Mouse (Mus musculus) hindbrain, embryonic 14.5 days (tissue): ENCODE data around the gene Ebf3. TPM values are rescaled to one million over a fixed set of nuclear protein-coding genes. Genes with fewer than 3 reads are reported as not detected.

Experiments
- ATAC-seq: fragments of 200-750 bp; cut with Nextera tagmentation; 2 replicates; pipeline ENCODE4 v1.8.0; 2017; ENCODE audit warnings: moderate number of reproducible peaks, mild to moderate bottlenecking, moderate TSS enrichment, moderate library complexity; ENCODE audit not compliant: low FRiP score
- DNase-seq: peaks from one replicate; pipeline ENCODE4 v3.0.0-alpha.2; 2015; ENCODE audit warnings: low spot score
- H3K27ac ChIP-seq: fragments of 300-500 bp; sonication (generic); 2 replicates; pipeline ENCODE4 v1.5.1; 2014; ENCODE audit warnings: mild to moderate bottlenecking, moderate library complexity
- H3K27me3 ChIP-seq: fragments of 300-500 bp; sonication (generic); 2 replicates; pipeline ENCODE4 v1.6.1; 2014; ENCODE audit warnings: mild to moderate bottlenecking, low read length, mixed read lengths; ENCODE audit not compliant: control insufficient read depth, insufficient read depth
- H3K36me3 ChIP-seq: fragments of 300-500 bp; sonication (generic); replicated peaks from 2 replicates; pipeline ENCODE4 v1.6.1; 2014; ENCODE audit not compliant: control insufficient read depth, insufficient read depth
- H3K4me1 ChIP-seq: fragments of 300-500 bp; sonication (generic); replicated peaks from 2 replicates; pipeline ENCODE4 v1.6.1; 2014; ENCODE audit warnings: antibody characterized with exemption, low read length, mixed read lengths; ENCODE audit not compliant: control insufficient read depth, insufficient read depth
- H3K4me2 ChIP-seq: fragments of 300-500 bp; sonication (generic); replicated peaks from 2 replicates; pipeline ENCODE4 v1.6.1; 2014; ENCODE audit warnings: mild to moderate bottlenecking, moderate library complexity
- H3K4me3 ChIP-seq: fragments of 300-500 bp; sonication (generic); replicated peaks from 2 replicates; pipeline ENCODE4 v1.5.1; 2014; ENCODE audit warnings: mild to moderate bottlenecking, low read length
- H3K9ac ChIP-seq: fragments of 300-500 bp; sonication (generic); 2 replicates; pipeline ENCODE4 v1.6.1; 2014
- H3K9me3 ChIP-seq: fragments of 300-500 bp; sonication (generic); 2 replicates; pipeline ENCODE4 v1.6.1; 2016; ENCODE audit warnings: low read length; ENCODE audit not compliant: control insufficient read depth
- WGBS: fragments of 180-500 bp; shearing (Covaris S2); extraction: QIAGEN DNeasy Blood & Tissue Kit; methylation state at CpG from one replicate; pipeline ENCODE4 v1.1.7; 2014; 5-methylcytosine and 5-hydroxymethylcytosine counted together
- polyA plus RNA-seq: library from polyadenylated mRNA; unstranded; fragments of >200 nt; fragmentation: Nextera tagmentation; extraction: Ambion mirVana; gene quantifications from 2 replicates; pipeline ENCODE4 v1.2.1, GENCODE M21; 2014

Gene Ebf3
- polyA plus RNA-seq, 1 experiment from 2014 or later = 32.8 TPM

DNA sequence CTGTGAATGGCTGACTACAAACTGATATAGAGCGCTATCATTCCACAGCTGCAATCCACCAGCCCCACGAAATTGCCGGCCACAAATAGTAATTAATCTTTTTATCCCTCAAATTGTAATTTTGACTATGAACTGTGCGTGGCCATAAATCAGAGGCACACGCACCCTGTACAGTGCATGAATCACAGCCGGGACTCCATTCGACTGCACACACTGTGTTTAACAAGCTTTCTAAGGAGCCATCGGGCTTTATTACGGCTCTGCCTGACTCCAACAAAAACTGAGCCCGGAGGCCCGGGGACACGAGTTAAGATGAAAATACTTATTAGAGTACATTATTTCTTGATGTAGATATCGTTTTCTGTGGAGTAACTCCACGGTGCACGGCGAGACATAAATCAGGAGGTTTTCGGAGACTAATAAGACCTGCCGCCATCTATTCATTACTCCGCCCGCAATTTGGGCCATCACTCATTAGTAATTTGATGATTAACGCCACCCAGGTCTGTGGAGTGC is 107.4 kb downstream of the Ebf3 start:
- Histone ChIP-seq H3K4me3 (no peak overlapping the region), H3K27me3 (no peaks in the 10 kb centered on the region), H3K4me1 (peaks cover 78% of the 10 kb centered on the region), H3K9ac (0 out of 2 replicates have a peak overlapping the region, but pooled peaks have one; percentile 9), H3K27ac (peak overlapping the region; percentile 58), H3K9me3 (no peaks in the 10 kb centered on the region), H3K36me3 (peaks cover 10% of the 10 kb centered on the region; the same call in 1 of the 2 replicates), H3K4me2 (no peak overlapping the region; the same call in 1 of the 2 replicates)
- 49% methylated on average over 21 of the region's 21 CpGs for WGBS
- peak; percentile 46; the same call in 1 of the 2 replicates for ATAC-seq
- DNase-seq = no peak

DNA sequence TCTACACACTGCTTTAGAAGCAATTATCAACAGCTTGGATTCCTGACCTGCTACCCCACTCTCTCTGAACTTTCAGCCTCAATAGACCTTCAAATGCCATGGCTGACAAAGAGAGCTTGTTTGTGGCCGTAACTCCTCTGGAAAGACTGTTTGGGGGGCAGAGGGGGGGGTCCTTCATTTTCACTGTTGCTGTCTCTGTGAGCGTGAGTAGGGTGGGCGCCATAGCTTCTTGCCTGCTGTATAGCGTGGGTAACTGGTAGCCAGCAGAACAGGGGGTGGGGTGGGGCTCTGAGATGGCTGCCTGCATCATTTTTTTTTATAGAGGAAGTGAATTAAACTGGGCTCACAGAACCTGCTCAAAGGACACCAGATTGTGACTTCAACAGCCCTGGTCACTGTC is 114.7 kb downstream of the Ebf3 start:
- no peaks in the 10 kb centered on the region for H3K9me3 ChIP-seq
- DNase-seq (no peak), ATAC-seq (no peak)
- H3K27ac ChIP-seq = peak overlapping the region; percentile 16; the same call in 1 of the 2 replicates
- H3K4me1 ChIP-seq = peaks cover 16% of the 10 kb centered on the region
- no peak overlapping the region for H3K4me2 ChIP-seq
- H3K4me3 ChIP-seq = no peak overlapping the region
- no peak overlapping the region for H3K9ac ChIP-seq
- H3K27me3 ChIP-seq = no peaks in the 10 kb centered on the region
- 77% methylated on average over 4 of the region's 4 CpGs for WGBS
- H3K36me3 ChIP-seq = peaks cover 59% of the 10 kb centered on the region

DNA sequence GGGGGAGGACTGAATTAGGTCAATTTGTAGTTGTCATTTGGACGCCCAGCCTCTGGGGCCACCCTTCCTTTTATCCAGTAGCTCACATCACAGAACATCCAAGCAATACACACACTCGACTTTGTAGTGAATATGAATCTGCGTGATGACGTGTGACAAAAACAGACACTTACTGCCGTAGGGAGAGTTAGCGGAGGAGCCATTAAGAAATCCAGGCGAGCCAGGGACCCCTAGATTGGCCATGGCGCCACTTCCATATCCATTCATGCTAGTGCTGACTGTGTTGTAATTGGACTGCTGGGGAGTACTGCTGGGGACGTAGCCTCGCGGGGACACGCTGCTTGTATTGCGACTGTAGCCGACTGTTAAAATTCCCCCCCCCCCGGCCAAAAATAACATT is 115.3 kb downstream of the Ebf3 start:
- no peak for DNase-seq
- WGBS = 86% methylated on average over 15 of the region's 15 CpGs
- Histone ChIP-seq H3K9ac (no peak overlapping the region), H3K9me3 (no peaks in the 10 kb centered on the region), H3K36me3 (peaks cover 61% of the 10 kb centered on the region), H3K4me2 (no peak overlapping the region), H3K27ac (0 out of 2 replicates have a peak overlapping the region, but pooled peaks have one; percentile 35), H3K4me3 (no peak overlapping the region), H3K4me1 (peaks cover 11% of the 10 kb centered on the region), H3K27me3 (no peaks in the 10 kb centered on the region)
- no peak for ATAC-seq

- H3K4me1 ChIP-seq = peaks cover 8% of the 10 kb centered on the region; the same call in 1 of the 2 replicates
- ATAC-seq = peak; percentile 42; the same call in 1 of the 2 replicates
- H3K4me3 ChIP-seq = no peak overlapping the region
- 74% methylated on average over 23 of the region's 23 CpGs for WGBS
- no peak overlapping the region for H3K9ac ChIP-seq
- no peak overlapping the region for H3K4me2 ChIP-seq
- peaks cover 63% of the 10 kb centered on the region for H3K36me3 ChIP-seq
- no peak for DNase-seq
- no peaks in the 10 kb centered on the region for H3K9me3 ChIP-seq
- no peaks in the 10 kb centered on the region for H3K27me3 ChIP-seq
- H3K27ac ChIP-seq = peak overlapping the region; percentile 32; the same call in 1 of the 2 replicates
Measured at GRCm38 (mm10) chr7:137197118-137198030, 116.9 kb downstream of the Ebf3 start.

DNA sequence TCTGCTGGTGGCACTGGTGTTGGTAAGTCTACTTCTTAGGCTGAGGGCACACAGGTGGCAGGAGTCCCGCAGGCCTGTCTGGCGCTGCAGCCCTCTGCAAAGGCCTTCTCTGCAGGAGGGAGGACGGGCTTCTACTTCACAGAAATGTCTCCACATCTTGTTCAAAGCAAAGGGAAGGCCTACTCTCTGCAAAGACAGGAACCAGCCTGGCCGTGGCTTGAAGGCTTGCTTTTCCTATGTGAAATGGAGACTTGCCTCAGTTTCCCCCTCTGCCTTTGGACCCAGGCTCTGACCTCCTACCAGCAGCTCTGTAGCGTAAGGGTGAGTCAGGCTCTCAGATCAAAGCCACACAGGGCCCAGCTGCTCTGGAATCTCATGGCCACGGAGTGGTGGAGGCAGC is 117.7 kb downstream of the Ebf3 start:
- no peak for ATAC-seq
- H3K36me3 ChIP-seq = peaks cover 63% of the 10 kb centered on the region
- H3K27ac ChIP-seq = no peak overlapping the region

GRCm38 (mm10) chr7:137192776-137193278 is 121.4 kb downstream of the Ebf3 start:
- WGBS = 77% methylated on average over 7 of the region's 7 CpGs
- Histone ChIP-seq H3K9me3 (no peaks in the 10 kb centered on the region), H3K27me3 (no peaks in the 10 kb centered on the region), H3K27ac (no peak overlapping the region), H3K4me2 (no peak overlapping the region), H3K9ac (no peak overlapping the region), H3K36me3 (peaks cover 36% of the 10 kb centered on the region), H3K4me3 (no peak overlapping the region), H3K4me1 (no peaks in the 10 kb centered on the region)
- no peak for ATAC-seq
- DNase-seq = no peak

More for the DNA sequence above, 117.7 kb downstream of the Ebf3 start:
- Histone ChIP-seq H3K9me3 (no peaks in the 10 kb centered on the region), H3K9ac (no peak overlapping the region), H3K4me2 (no peak overlapping the region), H3K4me3 (no peak overlapping the region), H3K4me1 (0 out of 2 replicates have a peak, but pooled peaks cover 2% of the 10 kb centered on the region), H3K27me3 (no peaks in the 10 kb centered on the region)
- 76% methylated on average over 6 of the region's 6 CpGs for WGBS
- no peak for DNase-seq

- DNase-seq (no peak), ATAC-seq (no peak)
- WGBS = 37% methylated on average over 12 of the region's 12 CpGs
- Histone ChIP-seq H3K9me3 (no peaks in the 10 kb centered on the region), H3K36me3 (peaks cover 27% of the 10 kb centered on the region), H3K9ac (no peak overlapping the region), H3K27me3 (no peaks in the 10 kb centered on the region), H3K4me3 (no peak overlapping the region), H3K27ac (peak overlapping the region; percentile 60), H3K4me2 (no peak overlapping the region), H3K4me1 (no peaks in the 10 kb centered on the region)
Measured at GRCm38 (mm10) chr7:137191889-137192288, 122.4 kb downstream of the Ebf3 start.

DNA sequence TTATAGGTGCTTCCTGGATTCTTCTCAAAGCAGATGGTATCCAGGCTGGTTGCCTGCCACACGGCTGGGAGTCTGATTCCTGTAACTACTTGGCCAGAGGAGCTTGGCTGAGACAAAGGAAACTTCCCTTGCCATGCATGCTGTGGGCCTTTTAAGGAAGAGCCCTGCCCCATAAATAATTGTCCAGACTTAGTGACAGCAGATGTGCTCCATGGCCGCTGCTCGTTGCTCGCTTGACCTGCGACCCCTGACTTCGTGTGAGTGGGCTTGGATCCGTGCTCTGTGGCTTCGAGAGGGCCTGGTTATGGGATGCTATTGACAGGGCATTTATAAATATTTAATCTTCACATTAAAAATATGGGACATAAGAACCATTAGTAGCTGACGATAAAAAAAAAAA is 142.0 kb downstream of the Ebf3 start:
- H3K27me3 ChIP-seq = no peaks in the 10 kb centered on the region
- no peaks in the 10 kb centered on the region for H3K9me3 ChIP-seq
- 35% methylated on average over 9 of the region's 9 CpGs for WGBS
- no peak overlapping the region for H3K27ac ChIP-seq
- DNase-seq (no peak), ATAC-seq (no peak)
- H3K4me1 ChIP-seq = no peaks in the 10 kb centered on the region
- H3K36me3 ChIP-seq = no peaks in the 10 kb centered on the region
- no peak overlapping the region for H3K4me2 ChIP-seq
- H3K4me3 ChIP-seq = no peak overlapping the region
- no peak overlapping the region for H3K9ac ChIP-seq

DNA sequence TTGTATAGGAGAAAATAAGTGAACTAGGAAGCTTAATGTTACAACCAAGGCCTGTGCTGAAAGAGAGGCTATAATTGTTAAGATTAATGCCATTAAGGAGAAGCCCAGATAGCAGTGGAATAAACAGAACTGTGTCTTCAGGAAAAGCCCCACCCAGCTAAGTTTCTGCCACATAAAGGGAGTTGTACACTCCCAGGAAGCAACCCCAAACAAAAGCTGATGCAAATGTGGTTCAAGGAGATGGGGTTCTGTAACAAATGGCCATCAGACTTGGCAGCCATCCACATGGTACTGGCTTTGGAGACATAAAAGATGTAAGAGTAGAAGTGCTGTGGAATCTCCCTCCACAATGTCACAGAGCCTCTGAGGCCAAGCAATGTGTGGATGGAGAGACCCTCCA is 155.2 kb downstream of the Ebf3 start:
- Histone ChIP-seq H3K36me3 (no peaks in the 10 kb centered on the region), H3K4me1 (no peaks in the 10 kb centered on the region), H3K4me3 (no peak overlapping the region), H3K27me3 (no peaks in the 10 kb centered on the region), H3K4me2 (no peak overlapping the region), H3K27ac (no peak overlapping the region), H3K9ac (no peak overlapping the region), H3K9me3 (no peaks in the 10 kb centered on the region)
- ATAC-seq (no peak), DNase-seq (no peak)
